Mouse (Mus musculus): Measurements from ENCODE around the gene Krt23. TPM values are rescaled to one million over a fixed set of nuclear protein-coding genes. Genes with fewer than 3 reads are reported as not detected.

The Krt23 gene
- polyA plus RNA-seq, 1 experiment from 2014 or later = 41.9 TPM

DNA sequence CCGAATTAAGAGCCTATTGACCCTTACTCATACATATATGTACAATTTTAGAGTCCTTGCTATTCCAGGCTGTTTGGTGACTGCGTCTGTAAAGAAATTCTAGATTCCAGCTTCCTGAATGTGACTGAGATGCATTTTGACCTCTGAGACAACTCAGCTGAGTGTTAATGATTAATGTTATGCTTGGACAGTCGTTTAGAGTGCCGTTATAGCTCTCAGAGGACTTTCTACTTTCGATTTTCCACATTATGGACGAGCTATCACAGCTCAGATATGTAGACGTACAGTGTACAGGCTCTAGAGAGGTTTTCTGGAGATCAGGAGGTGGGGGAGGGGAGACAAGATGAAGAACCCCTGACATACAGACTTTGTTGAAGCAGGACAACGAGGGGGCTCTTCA is 51.7 kb downstream of the Krt23 start:
- H3K4me3 ChIP-seq (replicated peaks) = no peak overlapping the region
- H3K36me3 ChIP-seq = no peaks in the 10 kb centered on the region
- no peaks in the 10 kb centered on the region; the same call in 1 of the 2 replicates for H3K4me1 ChIP-seq
- ATAC-seq (ENCODE audit: insufficient read depth, low FRiP score, low read depth) = no peak
- H3K9me3 ChIP-seq = no peaks in the 10 kb centered on the region
- H3K27me3 ChIP-seq (replicated peaks) = no peaks in the 10 kb centered on the region
- no peak overlapping the region for H3K27ac ChIP-seq
- 35% methylated on average over 8 of the region's 8 CpGs for WGBS
- no peak overlapping the region for H3K4me2 ChIP-seq
- no peak overlapping the region for H3K9ac ChIP-seq

DNA sequence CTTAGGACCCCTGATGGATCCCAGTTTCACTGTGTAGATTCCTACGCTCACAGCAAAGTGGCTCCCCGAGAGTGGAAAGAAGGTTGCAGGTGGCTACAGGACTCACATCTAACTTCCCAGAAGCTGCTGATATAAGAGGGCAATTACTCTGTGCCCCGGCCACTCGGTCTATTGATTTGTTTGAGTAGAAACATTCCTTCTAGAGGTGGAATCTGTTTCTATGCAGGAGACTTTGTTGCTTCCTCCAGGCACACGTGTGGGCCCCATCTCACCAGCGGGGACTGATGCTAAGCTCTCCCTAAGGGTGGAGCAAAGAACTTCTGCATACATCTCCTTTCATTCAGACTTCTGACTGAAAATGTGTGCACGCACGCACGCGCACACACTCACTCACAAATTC is 53.5 kb downstream of the Krt23 start:
- H3K4me2 ChIP-seq = no peak overlapping the region
- no peak for ATAC-seq (ENCODE audit: insufficient read depth, low FRiP score, low read depth)

DNA sequence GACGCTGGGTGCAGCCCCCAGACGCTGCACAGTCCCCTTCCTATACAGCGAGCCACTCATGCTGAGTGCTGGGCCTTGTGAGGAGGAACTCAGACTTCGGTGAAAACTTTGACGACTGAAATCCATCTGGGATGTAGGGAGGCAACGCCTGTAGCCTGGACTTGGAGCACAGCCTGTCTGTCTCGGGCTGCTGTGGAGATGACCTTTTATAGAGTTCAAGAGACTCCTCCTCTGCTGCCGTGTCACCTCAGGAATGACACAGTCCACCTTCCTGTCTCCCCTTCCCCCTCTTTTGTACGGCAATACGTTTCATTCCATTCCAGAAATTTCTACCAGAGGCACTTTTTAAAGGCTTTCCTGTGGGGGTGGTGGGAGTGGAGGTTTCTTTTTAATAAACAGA is 55.0 kb downstream of the Krt23 start, which contains the start of gene Krt20:
Gene Krt20, minus strand, starts transcription at position 179 of the 400 bp plus-strand sequence.
- Histone ChIP-seq H3K36me3 (no peaks in the 10 kb centered on the region), H3K27ac (no peak within 1 kb of the TSS), H3K4me3 (replicated peaks) (no peak within 1 kb of the TSS), H3K4me2 (peak within 1 kb of the TSS; percentile 13; the same call in 1 of the 2 replicates), H3K9ac (no peak within 1 kb of the TSS), H3K9me3 (no peaks in the 10 kb centered on the region), H3K27me3 (replicated peaks) (no peaks in the 10 kb centered on the region), H3K4me1 (no peaks in the 10 kb centered on the region; the same call in 1 of the 2 replicates)
- no peak for ATAC-seq (ENCODE audit: insufficient read depth, low FRiP score, low read depth)
- 28% methylated on average over 10 of the region's 10 CpGs for WGBS

More for the DNA sequence above, 53.5 kb downstream of the Krt23 start:
- H3K36me3 ChIP-seq = no peaks in the 10 kb centered on the region
- no peaks in the 10 kb centered on the region for H3K27me3 ChIP-seq (replicated peaks)
- 48% methylated on average over 10 of the region's 10 CpGs for WGBS
- peak overlapping the region; percentile 9; the same call in 1 of the 2 replicates for H3K27ac ChIP-seq
- no peaks in the 10 kb centered on the region; the same call in 1 of the 2 replicates for H3K4me1 ChIP-seq
- H3K9me3 ChIP-seq = no peaks in the 10 kb centered on the region
- H3K4me3 ChIP-seq (replicated peaks) = no peak overlapping the region
- H3K9ac ChIP-seq = no peak overlapping the region

DNA sequence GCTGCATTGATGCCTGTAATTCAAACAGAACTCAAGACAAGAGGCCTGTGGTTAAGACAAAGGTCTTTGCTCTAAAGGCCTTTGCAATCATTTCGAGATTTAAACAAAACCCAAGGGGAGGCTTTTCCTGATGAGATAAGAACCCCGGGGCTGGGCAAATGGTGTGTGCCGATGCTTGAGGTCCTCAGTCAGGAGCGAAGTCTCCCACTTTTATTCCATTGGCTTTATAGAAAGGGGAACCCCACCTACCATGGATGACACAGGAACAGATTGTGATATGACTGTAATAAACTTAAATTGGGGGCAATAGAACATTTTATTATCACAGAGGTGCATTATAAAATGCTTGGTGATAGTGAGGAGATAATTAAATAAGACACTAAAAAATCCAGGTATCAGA is 56.3 kb downstream of the Krt23 start:
- H3K4me3 ChIP-seq (replicated peaks) = no peak overlapping the region
- no peaks in the 10 kb centered on the region for H3K36me3 ChIP-seq
- no peak overlapping the region for H3K27ac ChIP-seq
- no peak overlapping the region for H3K4me2 ChIP-seq
- H3K9me3 ChIP-seq = no peaks in the 10 kb centered on the region
- no peak for ATAC-seq (ENCODE audit: insufficient read depth, low FRiP score, low read depth)
- 64% methylated on average over 4 of the region's 4 CpGs for WGBS
- H3K9ac ChIP-seq = no peak overlapping the region
- H3K27me3 ChIP-seq (replicated peaks) = no peaks in the 10 kb centered on the region
- H3K4me1 ChIP-seq = no peaks in the 10 kb centered on the region; the same call in 1 of the 2 replicates

DNA sequence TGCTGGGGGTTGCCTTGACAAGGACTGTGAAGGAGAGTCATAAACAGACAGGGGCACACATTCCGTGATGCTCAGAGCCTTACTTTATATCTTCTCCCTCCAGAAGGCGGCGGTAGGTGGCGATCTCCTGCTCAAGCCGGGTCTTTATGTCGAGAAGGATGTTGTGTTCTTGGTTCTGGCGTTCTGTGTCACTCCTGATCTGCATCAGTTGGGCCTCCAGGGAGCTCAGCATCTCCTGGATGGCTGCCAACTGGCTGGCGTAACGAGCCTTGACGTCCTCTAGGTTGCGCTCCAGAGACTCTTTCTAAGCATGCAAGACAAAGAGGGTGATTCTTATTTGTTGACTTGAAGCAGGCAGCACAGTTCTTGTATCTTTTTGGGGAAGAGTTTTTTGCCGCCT is 62.3 kb downstream of the Krt23 start:
- no peak for ATAC-seq (ENCODE audit: insufficient read depth, low FRiP score, low read depth)
- Histone ChIP-seq H3K27me3 (replicated peaks) (no peaks in the 10 kb centered on the region), H3K36me3 (no peaks in the 10 kb centered on the region), H3K27ac (no peak overlapping the region), H3K4me1 (no peaks in the 10 kb centered on the region), H3K9ac (no peak overlapping the region), H3K9me3 (no peaks in the 10 kb centered on the region), H3K4me2 (no peak overlapping the region), H3K4me3 (replicated peaks) (no peak overlapping the region)
- 53% methylated on average over 12 of the region's 12 CpGs for WGBS

Other genes with a start within 250 kb of the Krt23 start
- 0.17 and 0.31 TPM in 2 replicates for gene Krt222, start 249.1 kb downstream of the Krt23 start, polyA plus RNA-seq (2015; fragmentation: Nextera tagmentation; extraction: Ambion mirVana)
- not detected in 2 replicates for gene Krt24, start 207.9 kb downstream of the Krt23 start, polyA plus RNA-seq (2015; fragmentation: Nextera tagmentation; extraction: Ambion mirVana)
- gene Krt25, start 170.2 kb downstream of the Krt23 start, polyA plus RNA-seq (2015; fragmentation: Nextera tagmentation; extraction: Ambion mirVana) = 0.06 TPM in 1 of 2 replicates, not detected in the other
- 0.06 TPM in 1 of 2 replicates, not detected in the other for gene Krt26, start 155.2 kb downstream of the Krt23 start, polyA plus RNA-seq (2015; fragmentation: Nextera tagmentation; extraction: Ambion mirVana)
- not detected in 2 replicates for gene Krt27, start 142.0 kb downstream of the Krt23 start, polyA plus RNA-seq (2015; fragmentation: Nextera tagmentation; extraction: Ambion mirVana)
- 0.08 TPM in 2 replicates for gene Krt28, start 118.2 kb downstream of the Krt23 start, polyA plus RNA-seq (2015; fragmentation: Nextera tagmentation; extraction: Ambion mirVana)
- 22.2 and 24.5 TPM in 2 replicates for gene Krt10, start 103.8 kb downstream of the Krt23 start, polyA plus RNA-seq (2015; fragmentation: Nextera tagmentation; extraction: Ambion mirVana)
- gene Krt12, start 70.9 kb downstream of the Krt23 start, polyA plus RNA-seq (2015; fragmentation: Nextera tagmentation; extraction: Ambion mirVana) = 0.09 TPM in 1 of 2 replicates, not detected in the other
- gene Krt20, start 55.0 kb downstream of the Krt23 start, polyA plus RNA-seq (2015; fragmentation: Nextera tagmentation; extraction: Ambion mirVana) = 17.1 and 19.7 TPM in 2 replicates
- not detected in 2 replicates for gene Krt39, start 28.2 kb upstream of the Krt23 start, polyA plus RNA-seq (2015; fragmentation: Nextera tagmentation; extraction: Ambion mirVana)
- not detected in 2 replicates for gene Krt40, start 50.0 kb upstream of the Krt23 start, polyA plus RNA-seq (2015; fragmentation: Nextera tagmentation; extraction: Ambion mirVana)
- gene Krtap3-3, start 57.7 kb upstream of the Krt23 start, polyA plus RNA-seq (2015; fragmentation: Nextera tagmentation; extraction: Ambion mirVana) = not detected in 2 replicates
- not detected in 2 replicates for gene Krtap3-2, start 63.7 kb upstream of the Krt23 start, polyA plus RNA-seq (2015; fragmentation: Nextera tagmentation; extraction: Ambion mirVana)
- not detected in 2 replicates for gene Gm11939, start 66.3 kb upstream of the Krt23 start, polyA plus RNA-seq (2015; fragmentation: Nextera tagmentation; extraction: Ambion mirVana)
- not detected in 2 replicates for gene Krtap3-1, start 73.5 kb upstream of the Krt23 start, polyA plus RNA-seq (2015; fragmentation: Nextera tagmentation; extraction: Ambion mirVana)
- gene Krtap1-5, start 87.9 kb upstream of the Krt23 start, polyA plus RNA-seq (2015; fragmentation: Nextera tagmentation; extraction: Ambion mirVana) = not detected in 2 replicates
- not detected in 2 replicates for gene Krtap1-4, start 90.5 kb upstream of the Krt23 start, polyA plus RNA-seq (2015; fragmentation: Nextera tagmentation; extraction: Ambion mirVana)
- gene Krtap1-3, start 98.2 kb upstream of the Krt23 start, polyA plus RNA-seq (2015; fragmentation: Nextera tagmentation; extraction: Ambion mirVana) = not detected in 2 replicates
- gene Krtap9-3, start 105.0 kb upstream of the Krt23 start, polyA plus RNA-seq (2015; fragmentation: Nextera tagmentation; extraction: Ambion mirVana) = not detected in 2 replicates
- gene Gm11938, start 110.2 kb upstream of the Krt23 start, polyA plus RNA-seq (2015; fragmentation: Nextera tagmentation; extraction: Ambion mirVana) = not detected in 2 replicates
- not detected in 2 replicates for gene Gm11937, start 117.1 kb upstream of the Krt23 start, polyA plus RNA-seq (2015; fragmentation: Nextera tagmentation; extraction: Ambion mirVana)
- not detected in 2 replicates for gene Krtap2-4, start 121.7 kb upstream of the Krt23 start, polyA plus RNA-seq (2015; fragmentation: Nextera tagmentation; extraction: Ambion mirVana)
- not detected in 2 replicates for gene Gm11562, start 127.3 kb upstream of the Krt23 start, polyA plus RNA-seq (2015; fragmentation: Nextera tagmentation; extraction: Ambion mirVana)
- not detected in 2 replicates for gene Krtap4-1, start 135.1 kb upstream of the Krt23 start, polyA plus RNA-seq (2015; fragmentation: Nextera tagmentation; extraction: Ambion mirVana)
- not detected in 2 replicates for gene Krtap4-2, start 141.9 kb upstream of the Krt23 start, polyA plus RNA-seq (2015; fragmentation: Nextera tagmentation; extraction: Ambion mirVana)
- not detected in 2 replicates for gene Krtap4-7, start 151.0 kb upstream of the Krt23 start, polyA plus RNA-seq (2015; fragmentation: Nextera tagmentation; extraction: Ambion mirVana)
- not detected in 2 replicates for gene Gm11555, start 157.1 kb upstream of the Krt23 start, polyA plus RNA-seq (2015; fragmentation: Nextera tagmentation; extraction: Ambion mirVana)
- not detected in 2 replicates for gene Gm11563, start 165.8 kb upstream of the Krt23 start, polyA plus RNA-seq (2015; fragmentation: Nextera tagmentation; extraction: Ambion mirVana)
- not detected in 2 replicates for gene Krtap4-6, start 172.8 kb upstream of the Krt23 start, polyA plus RNA-seq (2015; fragmentation: Nextera tagmentation; extraction: Ambion mirVana)
- not detected in 2 replicates for gene Gm14190, start 197.6 kb upstream of the Krt23 start, polyA plus RNA-seq (2015; fragmentation: Nextera tagmentation; extraction: Ambion mirVana)
- not detected in 2 replicates for gene Gm14180, start 241.2 kb upstream of the Krt23 start, polyA plus RNA-seq (2015; fragmentation: Nextera tagmentation; extraction: Ambion mirVana)

Measured in stomach, embryonic 15.5 days (tissue).